Mouse (Mus musculus) thymus, adult 2 months (tissue): ENCODE measurements around the gene Fam122a.

Experiments
- CTCF ChIP-seq: fragments of 200-500 bp; IDR thresholded peaks from 2 replicates; pipeline ENCODE4 v1.5.1; 2012; ENCODE audit warnings: mild to moderate bottlenecking, control low read depth, low read length, moderate library complexity, borderline replicate concordance; ENCODE audit not compliant: control insufficient read depth, poor library complexity, insufficient read depth; ENCODE audit errors: extremely low read depth
- POLR2A ChIP-seq: fragments of 200-500 bp; IDR thresholded peaks from 2 replicates; pipeline ENCODE4 v1.6.1; 2012; ENCODE audit warnings: mild to moderate bottlenecking, low read length, control low read depth, moderate library complexity; ENCODE audit not compliant: control insufficient read depth, poor library complexity, insufficient read depth; ENCODE audit errors: extremely low read depth

- TF ChIP-seq POLR2A (no peak), CTCF (no peak)
Measured at GRCm38 (mm10) chr19:24439715-24440114, 37.4 kb downstream of the Fam122a start.
